Mouse (Mus musculus) heart, embryonic 13.5 days (tissue): Measurements from ENCODE around the gene Oaz3. TPM values are rescaled to one million over a fixed set of nuclear protein-coding genes. Genes with fewer than 3 reads are reported as not detected.
A peak's percentile ranks its signal among the peaks of the same experiment; 100 is the strongest.

Experiments used
- ATAC-seq: fragments of 200-750 bp; cut with Nextera tagmentation; 2 replicates; pipeline ENCODE4 v1.8.0; 2017; ENCODE audit warnings: moderate TSS enrichment; ENCODE audit not compliant: insufficient number of reproducible peaks, low FRiP score, low TSS enrichment; ENCODE audit errors: extremely low read depth
- H3K27ac ChIP-seq: fragments of 300-500 bp; sonication (generic); replicated peaks from 2 replicates; pipeline ENCODE4 v1.5.1; 2015; ENCODE audit warnings: moderate library complexity, mild to moderate bottlenecking, inconsistent platforms
- H3K27me3 ChIP-seq: fragments of 300-500 bp; sonication (generic); replicated peaks from 2 replicates; pipeline ENCODE4 v1.6.1; 2015; ENCODE audit warnings: mild to moderate bottlenecking, inconsistent platforms
- H3K36me3 ChIP-seq: fragments of 300-500 bp; sonication (generic); 2 replicates; pipeline ENCODE4 v1.6.1; 2015; ENCODE audit warnings: mild to moderate bottlenecking, inconsistent platforms
- H3K4me1 ChIP-seq: fragments of 300-500 bp; sonication (generic); 2 replicates; pipeline ENCODE4 v1.6.1; 2015; ENCODE audit warnings: inconsistent platforms
- H3K4me2 ChIP-seq: fragments of 300-500 bp; sonication (generic); 2 replicates; pipeline ENCODE4 v1.6.1; 2015; ENCODE audit warnings: inconsistent platforms, mild to moderate bottlenecking, moderate library complexity
- H3K4me3 ChIP-seq: fragments of 300-500 bp; sonication (generic); 2 replicates; pipeline ENCODE4 v1.5.1; 2015; ENCODE audit warnings: moderate library complexity, mild to moderate bottlenecking, inconsistent platforms
- H3K9ac ChIP-seq: fragments of 300-500 bp; sonication (generic); 2 replicates; pipeline ENCODE4 v1.6.1; 2015; ENCODE audit warnings: inconsistent platforms, mild to moderate bottlenecking, moderate library complexity
- H3K9me3 ChIP-seq: fragments of 300-500 bp; sonication (generic); 2 replicates; pipeline ENCODE4 v1.6.1; 2016; ENCODE audit warnings: inconsistent platforms
- WGBS: fragments of 180-500 bp; shearing (Covaris S2); methylation state at CpG from one replicate; pipeline ENCODE4 v1.1.7; 2015; ENCODE audit warnings: mixed read lengths; 5-methylcytosine and 5-hydroxymethylcytosine counted together
- polyA plus RNA-seq: library from polyadenylated mRNA; unstranded; fragments of >200 nt; fragmentation: Nextera tagmentation; extraction: Ambion mirVana; gene quantifications from 2 replicates; pipeline ENCODE4 v1.2.1, GENCODE M21; 2015

Oaz3 gene
- polyA plus RNA-seq, 1 experiment from 2014 or later = 0.27 TPM

GRCm38 (mm10) chr3:94449377-94449776 is 5.7 kb upstream of the Oaz3 start:
- no peak overlapping the region for H3K4me2 ChIP-seq
- no peak overlapping the region for H3K27ac ChIP-seq
- peaks cover 60% of the 10 kb centered on the region for H3K36me3 ChIP-seq
- no peak for ATAC-seq
- peaks cover 2% of the 10 kb centered on the region for H3K4me1 ChIP-seq
- H3K9ac ChIP-seq = no peak overlapping the region
- H3K4me3 ChIP-seq = no peak overlapping the region
- no peaks in the 10 kb centered on the region for H3K9me3 ChIP-seq
- 95% methylated on average over 2 of the region's 2 CpGs for WGBS
- no peaks in the 10 kb centered on the region for H3K27me3 ChIP-seq

- H3K9ac ChIP-seq = peak within 1 kb of the TSS; percentile 97
- H3K4me1 ChIP-seq = peaks cover 10% of the 10 kb centered on the region
- peaks cover 8% of the 10 kb centered on the region; the same call in 1 of the 2 replicates for H3K27me3 ChIP-seq
- H3K4me3 ChIP-seq = peak within 1 kb of the TSS; percentile 72
- ATAC-seq = peak; percentile 87
- H3K27ac ChIP-seq = peak within 1 kb of the TSS; percentile 80
- WGBS = under 1% methylated on average over 39 of the region's 39 CpGs
- peaks cover 37% of the 10 kb centered on the region for H3K36me3 ChIP-seq
- no peaks in the 10 kb centered on the region for H3K9me3 ChIP-seq
- peak within 1 kb of the TSS; percentile 92 for H3K4me2 ChIP-seq
Observed at GRCm38 (mm10) chr3:94442951-94443596, 641 bp downstream of the Oaz3 start, which contains the start of gene Mrpl9. Gene Mrpl9, plus strand, starts transcription at chr3:94443318.

- Histone ChIP-seq H3K4me1 (peaks cover 10% of the 10 kb centered on the region), H3K9me3 (no peaks in the 10 kb centered on the region), H3K4me2 (no peak overlapping the region), H3K27me3 (peaks cover 8% of the 10 kb centered on the region; the same call in 1 of the 2 replicates), H3K27ac (no peak overlapping the region), H3K4me3 (no peak overlapping the region), H3K36me3 (peaks cover 19% of the 10 kb centered on the region), H3K9ac (no peak overlapping the region)
- WGBS = 36% methylated on average over 3 of the region's 3 CpGs
- ATAC-seq = no peak
Observed at GRCm38 (mm10) chr3:94441182-94441581, 2.5 kb downstream of the Oaz3 start.

GRCm38 (mm10) chr3:94436420-94436819 is 7.3 kb downstream of the Oaz3 start:
- H3K27me3 ChIP-seq = peaks cover 8% of the 10 kb centered on the region; the same call in 1 of the 2 replicates
- H3K36me3 ChIP-seq = no peaks in the 10 kb centered on the region
- ATAC-seq = no peak
- H3K27ac ChIP-seq = no peak overlapping the region
- no peak overlapping the region for H3K4me2 ChIP-seq
- no peaks in the 10 kb centered on the region for H3K9me3 ChIP-seq
- 73% methylated on average over 9 of the region's 9 CpGs for WGBS
- H3K4me3 ChIP-seq = no peak overlapping the region
- H3K4me1 ChIP-seq = no peaks in the 10 kb centered on the region
- H3K9ac ChIP-seq = no peak overlapping the region

GRCm38 (mm10) chr3:94434305-94434704 is 9.4 kb downstream of the Oaz3 start:
- Histone ChIP-seq H3K27ac (no peak overlapping the region), H3K4me3 (no peak overlapping the region), H3K4me1 (no peaks in the 10 kb centered on the region), H3K9me3 (no peaks in the 10 kb centered on the region), H3K4me2 (no peak overlapping the region), H3K9ac (no peak overlapping the region), H3K27me3 (no peaks in the 10 kb centered on the region), H3K36me3 (no peaks in the 10 kb centered on the region)
- WGBS = 83% methylated on average over 2 of the region's 2 CpGs
- no peak for ATAC-seq

GRCm38 (mm10) chr3:94430980-94431379 is 12.7 kb downstream of the Oaz3 start:
- 56% methylated on average over 2 of the region's 2 CpGs for WGBS

GRCm38 (mm10) chr3:94413031-94413679 is 30.6 kb downstream of the Oaz3 start, which contains the start of gene Tdrkh:
Gene Tdrkh, plus strand, starts transcription at chr3:94413273.
- Histone ChIP-seq H3K4me3 (peak within 1 kb of the TSS; percentile 62), H3K27me3 (peaks cover 14% of the 10 kb centered on the region; the same call in 1 of the 2 replicates), H3K4me1 (peaks cover 9% of the 10 kb centered on the region), H3K4me2 (peak within 1 kb of the TSS; percentile 94), H3K9ac (peak within 1 kb of the TSS; percentile 73), H3K27ac (no peak within 1 kb of the TSS), H3K36me3 (no peaks in the 10 kb centered on the region), H3K9me3 (no peaks in the 10 kb centered on the region)
- ATAC-seq = peak; percentile 95
- WGBS = 8% methylated on average over 52 of the region's 52 CpGs

More at GRCm38 (mm10) chr3:94430980-94431379, 12.7 kb downstream of the Oaz3 start:
- no peak for ATAC-seq
- Histone ChIP-seq H3K4me1 (no peaks in the 10 kb centered on the region), H3K9ac (no peak overlapping the region), H3K4me2 (no peak overlapping the region), H3K9me3 (no peaks in the 10 kb centered on the region), H3K36me3 (no peaks in the 10 kb centered on the region), H3K4me3 (no peak overlapping the region), H3K27me3 (no peaks in the 10 kb centered on the region), H3K27ac (no peak overlapping the region)

- ATAC-seq = no peak
- H3K4me2 ChIP-seq = peak overlapping the region; percentile 94
Observed at GRCm38 (mm10) chr3:94412530-94412929, 31.2 kb downstream of the Oaz3 start.

GRCm38 (mm10) chr3:94405561-94405960 is 38.2 kb downstream of the Oaz3 start:
- Histone ChIP-seq H3K4me1 (0 out of 2 replicates have a peak, but pooled peaks cover 2% of the 10 kb centered on the region), H3K4me2 (no peak overlapping the region), H3K4me3 (no peak overlapping the region), H3K36me3 (no peaks in the 10 kb centered on the region), H3K27me3 (peaks cover 73% of the 10 kb centered on the region), H3K9ac (no peak overlapping the region), H3K27ac (no peak overlapping the region), H3K9me3 (no peaks in the 10 kb centered on the region)
- no peak for ATAC-seq
- WGBS = 50% methylated on average over 4 of the region's 4 CpGs

More at GRCm38 (mm10) chr3:94412530-94412929, 31.2 kb downstream of the Oaz3 start:
- peaks cover 18% of the 10 kb centered on the region; the same call in 1 of the 2 replicates for H3K27me3 ChIP-seq
- H3K9me3 ChIP-seq = no peaks in the 10 kb centered on the region
- no peaks in the 10 kb centered on the region for H3K36me3 ChIP-seq
- H3K4me3 ChIP-seq = peak overlapping the region; percentile 62
- H3K27ac ChIP-seq = no peak overlapping the region
- WGBS = 8% methylated on average over 25 of the region's 25 CpGs
- H3K9ac ChIP-seq = peak overlapping the region; percentile 68
- peaks cover 9% of the 10 kb centered on the region for H3K4me1 ChIP-seq

GRCm38 (mm10) chr3:94404366-94405054 is 39.2 kb downstream of the Oaz3 start:
- peaks cover 2% of the 10 kb centered on the region; the same call in 1 of the 2 replicates for H3K4me1 ChIP-seq
- H3K9ac ChIP-seq = no peak overlapping the region
- H3K4me2 ChIP-seq = no peak overlapping the region
- peaks cover 83% of the 10 kb centered on the region for H3K27me3 ChIP-seq
- WGBS = 17% methylated on average over 7 of the region's 7 CpGs
- H3K4me3 ChIP-seq = no peak overlapping the region
- ATAC-seq = no peak
- no peaks in the 10 kb centered on the region for H3K36me3 ChIP-seq
- no peaks in the 10 kb centered on the region for H3K9me3 ChIP-seq
- no peak overlapping the region for H3K27ac ChIP-seq

GRCm38 (mm10) chr3:94402451-94402850 is 41.3 kb downstream of the Oaz3 start:
- H3K4me2 ChIP-seq = no peak overlapping the region
- ATAC-seq = no peak
- H3K27ac ChIP-seq = no peak overlapping the region
- H3K4me3 ChIP-seq = no peak overlapping the region
- H3K9me3 ChIP-seq = no peaks in the 10 kb centered on the region
- peaks cover 99% of the 10 kb centered on the region for H3K27me3 ChIP-seq
- no peak overlapping the region for H3K9ac ChIP-seq
- H3K36me3 ChIP-seq = no peaks in the 10 kb centered on the region
- peaks cover 10% of the 10 kb centered on the region for H3K4me1 ChIP-seq
- 47% methylated on average over 8 of the region's 8 CpGs for WGBS
